Mouse (Mus musculus): Measurements from ENCODE around the gene H2al2a.

- TF ChIP-seq POLR2A (IDR thresholded peaks at IDR 0.05; ENCODE audit: insufficient read depth, low read depth, low read length) (no peak), CTCF (IDR thresholded peaks at IDR 0.05) (no peak), EP300 (IDR thresholded peaks at IDR 0.05; ENCODE audit: insufficient read depth, low read depth, low read length) (no peak)
Measured at GRCm38 (mm10) chr2:17975601-17976327, 21.0 kb downstream of the H2al2a start.
